Mouse (Mus musculus): ENCODE results near the gene Hps1. TPM values are rescaled to one million over a fixed set of nuclear protein-coding genes. Genes with fewer than 3 reads are reported as not detected.

The Hps1 gene
- polyA plus RNA-seq (2017; shearing (Covaris generic)) = 31.3 TPM

GRCm38 (mm10) chr19:42779531-42780155, at the start of gene Hps1:
Hps1 (minus strand) TSS chr19:42779978.

GRCm38 (mm10) chr19:42752363-42752931, 27.3 kb downstream of the Hps1 start, which contains the start of gene Pyroxd2:
Pyroxd2 (minus strand) TSS chr19:42752775.

Other genes with a start within 250 kb of the Hps1 start
- 0.17 TPM for gene Loxl4, start 167.2 kb downstream of the Hps1 start, polyA plus RNA-seq (2017; shearing (Covaris generic))
- 0.49 TPM for gene Pyroxd2, start 27.2 kb downstream of the Hps1 start, polyA plus RNA-seq (2017; shearing (Covaris generic))